Mouse (Mus musculus) CD8-positive naive resting alpha-beta T cell, adult 2 months (primary cell): Measurements from ENCODE around the gene Cyp4x1.
A peak's percentile ranks its signal among the peaks of the same experiment; 100 is the strongest.
"Not testable (repeated sequence)": the region's sequence is repeated elsewhere in the genome, so short reads cannot be mapped to it uniquely, and the experiment has no call there.

Experiments used
- DNase-seq, 2 experiments: peaks; one replicate each; pipeline ENCODE4 v3.0.0; 2022; ENCODE audit warnings: low read depth in 2 of 2, low spot score in 2 of 2

Cyp4x1 gene

DNA sequence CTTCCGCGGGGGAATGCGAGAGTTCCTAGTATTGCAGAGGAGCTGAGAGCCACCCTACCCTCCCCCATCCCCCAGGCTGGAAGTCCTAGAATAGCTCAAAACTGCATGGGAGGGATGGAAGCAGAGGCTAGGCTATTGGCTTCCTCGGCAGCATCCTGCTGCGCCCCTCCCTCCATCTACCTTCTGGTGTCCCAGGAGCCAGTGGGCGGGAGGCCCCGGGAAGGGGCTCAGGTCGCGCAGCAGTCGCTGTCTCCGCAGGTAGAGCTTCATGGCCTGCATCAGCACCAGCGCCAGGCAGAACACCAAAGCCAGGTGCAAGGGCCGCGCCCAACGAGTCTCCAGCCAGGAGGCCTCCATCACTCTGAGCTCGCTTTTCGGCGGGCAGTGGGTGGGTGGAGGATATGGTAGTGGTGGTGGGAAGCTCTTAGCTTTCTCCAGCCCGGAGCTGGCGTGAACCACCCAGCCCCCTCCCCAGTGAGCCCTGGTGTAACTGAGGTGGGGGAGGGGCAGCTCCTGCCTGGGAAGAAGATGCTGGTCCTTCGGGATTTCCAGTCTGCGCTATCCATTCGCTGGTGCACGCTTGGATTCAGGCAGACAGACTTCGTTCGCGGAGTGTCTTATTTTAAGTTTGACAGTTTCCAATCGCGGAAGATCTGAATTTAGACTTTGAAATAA is at the start of gene Cyp4x1:
Cyp4x1 (minus strand) TSS at position 661 of the 675 bp plus-strand sequence.
- DNase-seq = no peak

- not testable (repeated sequence) for DNase-seq
Measured at GRCm38 (mm10) chr4:115176201-115176600, 42.1 kb upstream of the Cyp4x1 start.

DNA sequence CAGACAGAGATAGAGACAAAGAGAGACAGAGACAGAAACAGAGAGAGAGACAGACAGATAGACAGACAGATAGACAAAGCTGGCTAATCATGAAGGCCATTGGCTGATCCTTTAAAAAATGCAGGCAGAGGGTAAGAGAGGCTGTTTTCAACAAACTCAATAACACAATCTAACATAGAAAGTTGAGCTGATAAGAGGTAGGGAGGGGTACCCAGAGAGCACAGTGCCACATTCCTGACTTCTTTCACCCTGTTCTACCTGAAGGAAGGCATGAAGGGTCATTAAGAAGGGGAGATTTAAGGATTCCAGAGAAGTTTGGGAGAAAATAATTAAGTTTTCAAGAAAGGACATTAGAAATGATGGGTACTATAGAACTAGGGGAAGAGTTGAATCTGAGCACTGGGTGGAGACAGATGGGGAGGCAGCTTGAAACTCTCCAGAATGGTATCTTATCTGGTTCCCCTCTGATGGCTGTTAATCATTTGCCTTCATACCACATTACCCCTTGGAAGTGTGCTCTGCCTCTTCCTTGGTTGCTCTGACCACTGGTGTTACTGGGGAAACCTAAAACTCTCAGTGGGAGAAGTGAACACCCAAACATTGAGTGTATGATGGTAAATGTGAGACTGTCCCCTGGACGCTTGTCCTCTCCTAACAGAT is 40.7 kb upstream of the Cyp4x1 start:
- no peak for DNase-seq

DNA sequence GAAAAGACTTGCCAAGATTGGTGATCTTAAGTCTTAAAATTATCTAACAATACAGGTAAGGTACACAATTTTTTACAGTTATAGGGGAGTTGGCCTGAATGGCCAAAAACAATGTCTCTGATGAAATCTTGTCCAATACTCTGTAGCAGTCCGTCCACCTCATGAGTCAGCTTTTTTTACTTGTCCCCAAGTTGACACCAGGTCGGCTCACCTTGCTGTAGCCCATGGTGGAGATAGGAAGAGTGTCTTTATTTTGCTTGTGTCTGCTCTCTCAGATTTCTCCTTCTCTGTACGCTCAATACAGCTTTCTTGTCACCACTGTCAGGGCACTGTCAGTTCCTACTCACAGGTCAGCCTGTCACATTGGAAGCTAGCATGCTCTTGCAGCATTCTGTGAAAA is 24.9 kb upstream of the Cyp4x1 start:
- not testable (repeated sequence) for DNase-seq

- DNase-seq = no peak
Measured at GRCm38 (mm10) chr4:115154723-115155122, 20.6 kb upstream of the Cyp4x1 start.

DNA sequence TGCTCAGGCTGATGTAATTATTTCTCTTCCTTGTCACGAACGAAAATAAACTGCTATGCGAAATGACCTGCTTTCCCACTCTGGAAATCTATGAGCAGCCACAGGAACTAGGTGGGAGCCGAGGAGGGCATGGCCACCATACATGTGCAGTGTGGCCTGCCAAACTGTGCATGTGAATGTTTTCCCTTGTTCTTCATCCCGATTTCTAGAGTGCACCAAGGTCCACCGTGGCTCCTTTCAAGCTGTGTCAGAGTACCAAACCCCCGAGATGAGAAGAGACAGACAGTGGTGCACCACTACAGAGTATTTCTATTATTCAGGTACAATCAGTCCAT is 182 bp upstream of the Cyp4x1 start:
- no peak for DNase-seq

GRCm38 (mm10) chr4:115133085-115133484 is 996 bp downstream of the Cyp4x1 start:
- no peak for DNase-seq

DNA sequence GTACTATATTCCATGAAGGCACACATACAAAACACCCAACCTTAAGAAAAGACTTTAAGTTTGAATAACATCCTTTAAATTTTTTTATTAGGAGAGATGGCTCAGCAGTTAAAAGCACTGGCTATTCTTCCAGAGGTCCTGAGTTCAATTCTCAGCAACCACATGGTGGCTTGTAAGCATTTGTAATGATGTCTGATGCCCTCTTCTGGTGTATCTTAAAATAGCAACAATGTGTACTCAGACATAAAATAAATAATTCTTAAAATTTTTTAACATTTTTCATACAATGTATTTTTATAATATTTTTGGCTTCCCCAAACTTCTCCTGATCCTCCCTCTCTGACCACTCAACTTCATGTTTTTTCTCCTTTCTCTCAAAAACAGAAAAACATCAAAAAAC is 9.4 kb downstream of the Cyp4x1 start:
- DNase-seq = no peak

DNA sequence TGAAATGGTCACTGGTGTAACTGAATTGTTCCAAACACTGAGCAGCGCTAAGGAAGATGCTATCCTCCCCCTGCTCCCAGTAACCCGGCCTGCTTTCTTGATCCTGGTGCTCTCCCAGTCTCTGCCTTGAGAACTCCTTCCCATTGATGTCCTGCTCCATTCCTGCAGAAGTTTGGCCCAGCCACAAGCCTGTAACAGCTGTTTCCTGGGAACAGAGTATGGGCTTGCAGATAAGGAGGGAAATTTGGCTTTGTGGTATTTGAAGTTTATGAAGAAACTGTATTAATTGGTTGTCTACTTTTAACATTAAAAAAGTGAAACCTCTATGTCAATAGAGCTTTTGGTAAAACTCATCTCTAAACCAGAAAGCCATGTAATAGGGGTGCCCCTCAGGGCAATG is 10.6 kb downstream of the Cyp4x1 start:
- DNase-seq = no peak

- DNase-seq = no peak
Measured at GRCm38 (mm10) chr4:115121608-115122007, 12.5 kb downstream of the Cyp4x1 start.

- DNase-seq = no peak
Measured at GRCm38 (mm10) chr4:115121162-115121561, 12.9 kb downstream of the Cyp4x1 start.

DNA sequence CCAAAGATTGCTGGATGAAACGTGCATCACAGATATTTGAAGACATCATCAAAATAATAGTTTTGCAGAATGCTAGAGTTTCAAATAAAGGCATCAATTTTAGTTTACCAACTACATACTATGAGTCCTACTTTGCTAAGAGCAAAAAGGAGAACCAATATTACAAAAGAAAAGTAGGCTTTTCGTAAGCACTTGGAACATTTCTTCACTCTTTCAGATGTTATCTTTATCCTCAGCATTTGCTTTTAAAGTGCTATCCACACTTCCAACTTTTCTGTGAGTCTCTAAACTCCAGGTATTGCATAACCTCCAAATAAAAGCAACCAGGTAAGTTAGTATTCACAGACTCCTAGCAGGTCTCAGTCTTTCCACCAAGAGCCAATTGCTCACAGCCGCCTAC is 14.4 kb downstream of the Cyp4x1 start:
- DNase-seq = no peak

- no peak for DNase-seq
Measured at GRCm38 (mm10) chr4:115113266-115113665, 20.8 kb downstream of the Cyp4x1 start.

DNA sequence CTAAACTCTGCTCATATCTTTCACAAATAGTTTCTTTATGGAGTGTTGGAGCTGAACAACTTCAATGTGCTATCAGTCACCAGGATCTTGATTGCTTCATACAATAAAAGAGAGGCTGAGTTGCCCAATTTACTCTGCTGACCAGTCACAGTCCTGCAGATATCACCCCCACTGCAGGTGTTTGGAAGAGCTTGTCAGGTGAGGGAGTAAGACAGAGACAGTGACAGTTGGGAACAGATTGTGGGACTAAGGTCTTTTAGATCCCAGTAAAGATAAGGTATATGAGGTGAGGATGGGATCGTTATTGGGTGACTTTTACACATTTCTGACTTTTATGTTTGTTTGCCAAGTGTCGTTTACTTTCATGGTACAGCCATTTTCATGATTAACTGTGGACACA is 22.9 kb downstream of the Cyp4x1 start:
- DNase-seq = no peak

DNA sequence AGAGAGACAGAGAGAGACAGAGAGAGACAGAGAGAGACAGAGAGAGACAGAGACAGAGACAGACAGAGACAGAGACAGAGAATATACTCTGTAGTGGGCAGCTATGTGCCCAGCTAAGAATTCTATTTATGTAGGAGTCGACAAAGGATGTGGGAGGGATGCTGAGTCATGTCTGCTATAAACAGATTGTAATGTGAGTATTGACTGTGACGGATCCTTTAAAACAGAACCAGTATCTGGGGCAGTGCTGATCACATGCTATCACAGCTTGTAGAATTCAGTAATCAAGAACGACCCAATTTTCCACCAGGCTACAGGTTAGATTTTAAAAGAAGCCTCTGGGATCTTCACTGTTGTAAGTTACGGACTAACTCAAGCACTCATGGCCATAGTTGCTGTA is 30.6 kb downstream of the Cyp4x1 start:
- DNase-seq = no peak

DNA sequence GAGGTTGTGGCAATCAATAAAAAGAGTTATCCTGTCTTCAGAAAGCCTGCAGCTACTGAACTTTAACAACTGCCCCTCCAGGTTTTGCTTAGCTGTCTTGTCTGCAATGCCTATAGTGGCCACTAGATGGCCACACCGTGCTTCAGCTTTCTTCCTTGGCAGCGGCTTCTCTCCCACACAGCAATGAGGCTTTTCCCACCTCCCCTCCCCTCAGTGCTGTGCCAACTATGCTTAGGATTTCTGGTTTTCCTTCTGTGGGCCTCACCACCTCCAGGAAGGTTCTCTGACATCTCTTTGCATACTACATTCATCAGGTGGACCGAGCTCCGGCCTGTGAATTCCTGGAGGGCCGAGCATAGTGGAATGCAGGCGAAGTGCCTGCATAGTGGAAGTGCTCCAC is 32.4 kb downstream of the Cyp4x1 start:
- peak in 1 of 2 experiments; percentile 29 for DNase-seq

DNA sequence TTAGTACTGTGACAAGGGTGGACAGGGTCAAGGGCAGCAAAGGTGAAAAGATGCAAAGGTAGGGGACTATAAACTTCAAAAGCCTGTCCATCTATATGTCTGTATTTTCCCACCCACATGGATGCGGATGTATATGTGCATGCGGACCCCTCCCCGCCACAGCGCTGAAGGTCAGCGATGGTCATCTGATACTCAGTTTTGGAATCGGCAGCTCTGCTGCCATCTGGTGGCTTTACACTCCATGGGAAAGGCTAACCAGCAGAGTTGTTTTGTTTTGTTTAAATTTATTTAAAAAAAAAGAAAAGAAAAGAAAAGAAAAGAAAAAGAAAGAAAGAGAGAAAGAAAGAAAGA is 37.0 kb downstream of the Cyp4x1 start:
- no peak for DNase-seq

- no peak for DNase-seq
Measured at GRCm38 (mm10) chr4:115096435-115097145, 37.5 kb downstream of the Cyp4x1 start.

DNA sequence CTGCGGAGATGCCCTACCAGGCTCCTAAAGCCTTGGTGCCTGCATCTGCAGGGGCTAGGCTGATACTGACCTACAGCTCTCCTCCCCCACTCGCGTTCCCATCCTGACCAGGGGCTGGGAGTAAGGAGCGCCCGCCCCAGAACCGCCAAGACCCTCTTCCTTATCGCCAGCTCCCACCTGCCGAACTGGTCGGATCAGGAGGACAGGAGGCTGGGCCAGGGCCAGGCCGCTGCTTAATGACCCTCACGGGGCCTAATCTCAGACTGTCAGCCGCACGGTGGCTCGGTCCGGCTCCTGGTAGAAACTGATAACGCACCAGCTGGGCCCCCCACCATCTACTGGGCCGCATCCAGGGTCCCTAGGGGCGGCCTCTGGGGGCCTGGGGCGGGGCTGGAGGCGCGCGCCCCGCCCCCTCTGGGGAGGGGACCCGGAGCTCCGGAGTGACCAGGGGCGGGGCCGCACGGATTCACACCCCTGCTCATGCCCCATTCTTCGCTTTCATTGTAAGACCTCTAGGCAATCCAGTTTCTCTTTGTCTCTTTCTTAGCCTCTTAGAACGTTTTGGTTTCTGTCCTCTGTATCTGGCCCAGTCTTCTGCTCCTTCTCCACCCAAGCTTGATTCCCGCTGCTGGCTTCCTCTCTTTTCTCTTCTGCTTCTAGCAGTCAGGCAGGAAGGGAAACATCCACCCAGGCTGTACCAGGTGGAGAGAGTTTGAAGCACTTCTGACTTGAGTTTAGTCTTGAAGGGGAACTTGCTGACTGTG is 38.2 kb downstream of the Cyp4x1 start:
- DNase-seq = no peak

GRCm38 (mm10) chr4:115094056-115094455 is 40.0 kb downstream of the Cyp4x1 start:
- no peak for DNase-seq

- no peak for DNase-seq
Measured at GRCm38 (mm10) chr4:115093331-115093864, 40.7 kb downstream of the Cyp4x1 start.

GRCm38 (mm10) chr4:115091806-115092205 is 42.3 kb downstream of the Cyp4x1 start:
- no peak for DNase-seq
